Mouse (Mus musculus): ENCODE data around the gene Akap13.

DNA sequence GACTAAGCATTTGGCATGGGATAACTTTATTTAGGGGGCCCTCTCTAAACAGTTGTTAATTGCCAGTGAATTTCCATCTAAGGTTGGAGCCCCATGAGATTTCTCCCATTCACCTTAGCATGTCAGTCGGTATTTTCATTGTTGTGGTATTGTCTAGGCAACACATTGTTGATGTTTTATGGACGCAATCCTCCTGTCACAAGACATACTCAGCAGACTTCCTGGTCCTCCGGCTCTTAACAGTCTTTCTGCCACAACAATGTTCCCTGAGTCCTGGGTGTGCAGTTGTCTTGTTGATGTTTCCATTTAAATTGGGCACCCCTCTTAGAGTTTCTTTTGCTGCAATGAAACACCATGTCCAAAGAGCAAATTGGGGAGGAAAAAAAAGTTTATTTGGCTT, 177.6 kb downstream of the Akap13 start:
- no peak for TF ChIP-seq CTCF (IDR thresholded peaks at IDR 0.05; ENCODE audit: insufficient read depth, low read length)
- no peak for TF ChIP-seq POLR2A (IDR thresholded peaks at IDR 0.05; ENCODE audit: borderline replicate concordance, extremely low read depth, low read depth, low read length)
